Mouse (Mus musculus): ENCODE measurements at regions not wholly inside any gene's neighbourhood (a gene's known extent, or its start where the extent isn't known, plus 50 kb on each side); places are given as distances from the start of the nearest gene placed in this dataset.

GRCm38 (mm10) chr5:62545785-62546184 lies 220.2 kb downstream of the Arap2 start:
- no peak overlapping the region for H3K4me3 ChIP-seq (ENCODE audit: low read depth, low read length)
- H3K4me2 ChIP-seq = no peak overlapping the region
- DNase-seq (ENCODE audit: low spot score, missing footprints) (no peak), ATAC-seq (ENCODE audit: low FRiP score) (no peak)
- no peak overlapping the region for H3K9ac ChIP-seq (ENCODE audit: low read length)
- H3K9me3 ChIP-seq (ENCODE audit: control insufficient read depth, low read length) = no peaks in the 10 kb centered on the region
- H3K36me3 ChIP-seq (ENCODE audit: control insufficient read depth, insufficient read depth, low read length) = no peaks in the 10 kb centered on the region
- no peaks in the 10 kb centered on the region for H3K4me1 ChIP-seq (ENCODE audit: control insufficient read depth, insufficient read depth, low read length)
- no peaks in the 10 kb centered on the region for H3K27me3 ChIP-seq (ENCODE audit: control insufficient read depth, insufficient read depth, low read length)
- no peak overlapping the region for H3K27ac ChIP-seq (ENCODE audit: low read depth, low read length)

- DNase-seq (ENCODE audit: low spot score, missing footprints) (no peak), ATAC-seq (ENCODE audit: low FRiP score) (no peak)
- WGBS = 95% methylated on average over 2 of the region's 2 CpGs
- Histone ChIP-seq H3K4me1 (ENCODE audit: control insufficient read depth, insufficient read depth, low read length) (no peaks in the 10 kb centered on the region), H3K9me3 (ENCODE audit: control insufficient read depth, low read length) (no peaks in the 10 kb centered on the region), H3K4me2 (no peak overlapping the region), H3K36me3 (ENCODE audit: control insufficient read depth, insufficient read depth, low read length) (no peaks in the 10 kb centered on the region), H3K9ac (ENCODE audit: low read length) (no peak overlapping the region), H3K4me3 (ENCODE audit: low read depth, low read length) (no peak overlapping the region), H3K27ac (ENCODE audit: low read depth, low read length) (no peak overlapping the region), H3K27me3 (ENCODE audit: control insufficient read depth, insufficient read depth, low read length) (no peaks in the 10 kb centered on the region)
These were observed 226.7 kb downstream of the Arap2 start for GRCm38 (mm10) chr5:62539304-62539703.

GRCm38 (mm10) chr5:62511827-62512226 lies 254.1 kb downstream of the Arap2 start:
- no peak for ATAC-seq (ENCODE audit: low FRiP score)
- Histone ChIP-seq H3K4me1 (ENCODE audit: control insufficient read depth, insufficient read depth, low read length) (no peaks in the 10 kb centered on the region), H3K9ac (ENCODE audit: low read length) (no peak overlapping the region), H3K9me3 (ENCODE audit: control insufficient read depth, low read length) (no peaks in the 10 kb centered on the region), H3K4me3 (ENCODE audit: low read depth, low read length) (no peak overlapping the region), H3K4me2 (no peak overlapping the region), H3K36me3 (ENCODE audit: control insufficient read depth, insufficient read depth, low read length) (no peaks in the 10 kb centered on the region), H3K27ac (ENCODE audit: low read depth, low read length) (no peak overlapping the region), H3K27me3 (ENCODE audit: control insufficient read depth, insufficient read depth, low read length) (no peaks in the 10 kb centered on the region)
- DNase-seq (ENCODE audit: low spot score, missing footprints) = no peak
- WGBS = 83% methylated on average over 1 of the region's 1 CpGs

- Histone ChIP-seq H3K27ac (ENCODE audit: low read depth, low read length) (no peak overlapping the region), H3K27me3 (ENCODE audit: control insufficient read depth, insufficient read depth, low read length) (no peaks in the 10 kb centered on the region), H3K9ac (ENCODE audit: low read length) (no peak overlapping the region), H3K9me3 (ENCODE audit: control insufficient read depth, low read length) (no peaks in the 10 kb centered on the region), H3K4me3 (ENCODE audit: low read depth, low read length) (no peak overlapping the region), H3K4me2 (no peak overlapping the region), H3K4me1 (ENCODE audit: control insufficient read depth, insufficient read depth, low read length) (no peaks in the 10 kb centered on the region), H3K36me3 (ENCODE audit: control insufficient read depth, insufficient read depth, low read length) (no peaks in the 10 kb centered on the region)
- 45% methylated on average over 5 of the region's 5 CpGs for WGBS
- no peak for ATAC-seq (ENCODE audit: low FRiP score)
- peak; percentile 89 for DNase-seq (ENCODE audit: low spot score, missing footprints)
These were observed 282.4 kb downstream of the Arap2 start for GRCm38 (mm10) chr5:62483521-62483920.

GRCm38 (mm10) chr5:62480967-62481366 lies 285.0 kb downstream of the Arap2 start:
- WGBS = 9% methylated on average over 1 of the region's 1 CpGs
- Histone ChIP-seq H3K27ac (ENCODE audit: low read depth, low read length) (no peak overlapping the region), H3K9me3 (ENCODE audit: control insufficient read depth, low read length) (no peaks in the 10 kb centered on the region), H3K36me3 (ENCODE audit: control insufficient read depth, insufficient read depth, low read length) (no peaks in the 10 kb centered on the region), H3K4me2 (no peak overlapping the region), H3K4me1 (ENCODE audit: control insufficient read depth, insufficient read depth, low read length) (no peaks in the 10 kb centered on the region), H3K9ac (ENCODE audit: low read length) (no peak overlapping the region), H3K4me3 (ENCODE audit: low read depth, low read length) (no peak overlapping the region), H3K27me3 (ENCODE audit: control insufficient read depth, insufficient read depth, low read length) (no peaks in the 10 kb centered on the region)
- ATAC-seq (ENCODE audit: low FRiP score) (no peak), DNase-seq (ENCODE audit: low spot score, missing footprints) (peak; percentile 85)

GRCm38 (mm10) chr5:62473412-62473811 lies 292.5 kb downstream of the Arap2 start:
- no peak overlapping the region for H3K9ac ChIP-seq (ENCODE audit: low read length)
- whole genome bisulfite sequencing = 85% methylated on average over 3 of the region's 3 CpGs
- no peak overlapping the region for H3K4me3 ChIP-seq (ENCODE audit: low read depth, low read length)
- no peaks in the 10 kb centered on the region for H3K36me3 ChIP-seq (ENCODE audit: control insufficient read depth, insufficient read depth, low read length)
- H3K4me1 ChIP-seq (ENCODE audit: control insufficient read depth, insufficient read depth, low read length) = no peaks in the 10 kb centered on the region
- no peak overlapping the region for H3K4me2 ChIP-seq
- H3K27me3 ChIP-seq (ENCODE audit: control insufficient read depth, insufficient read depth, low read length) = no peaks in the 10 kb centered on the region
- DNase-seq (ENCODE audit: low spot score, missing footprints) (no peak), ATAC-seq (ENCODE audit: low FRiP score) (no peak)
- no peak overlapping the region for H3K27ac ChIP-seq (ENCODE audit: low read depth, low read length)
- no peaks in the 10 kb centered on the region for H3K9me3 ChIP-seq (ENCODE audit: control insufficient read depth, low read length)

- Histone ChIP-seq H3K4me2 (no peak overlapping the region), H3K4me3 (ENCODE audit: low read depth, low read length) (no peak overlapping the region), H3K4me1 (ENCODE audit: control insufficient read depth, insufficient read depth, low read length) (no peaks in the 10 kb centered on the region), H3K36me3 (ENCODE audit: control insufficient read depth, insufficient read depth, low read length) (no peaks in the 10 kb centered on the region), H3K9me3 (ENCODE audit: control insufficient read depth, low read length) (no peaks in the 10 kb centered on the region), H3K9ac (ENCODE audit: low read length) (no peak overlapping the region), H3K27ac (ENCODE audit: low read depth, low read length) (no peak overlapping the region), H3K27me3 (ENCODE audit: control insufficient read depth, insufficient read depth, low read length) (no peaks in the 10 kb centered on the region)
- no peak for ATAC-seq (ENCODE audit: low FRiP score)
- 79% methylated on average over 1 of the region's 1 CpGs for WGBS
- DNase-seq (ENCODE audit: low spot score, missing footprints) = no peak
These were observed 299.2 kb downstream of the Arap2 start for GRCm38 (mm10) chr5:62466802-62467201.

- 75% methylated on average over 2 of the region's 2 CpGs for WGBS
- H3K4me2 ChIP-seq = no peak overlapping the region
- no peaks in the 10 kb centered on the region for H3K36me3 ChIP-seq (ENCODE audit: control insufficient read depth, insufficient read depth, low read length)
- H3K27ac ChIP-seq (ENCODE audit: low read depth, low read length) = no peak overlapping the region
- no peaks in the 10 kb centered on the region for H3K9me3 ChIP-seq (ENCODE audit: control insufficient read depth, low read length)
- no peaks in the 10 kb centered on the region for H3K27me3 ChIP-seq (ENCODE audit: control insufficient read depth, insufficient read depth, low read length)
- no peak overlapping the region for H3K9ac ChIP-seq (ENCODE audit: low read length)
- ATAC-seq (ENCODE audit: low FRiP score) (no peak), DNase-seq (ENCODE audit: low spot score, missing footprints) (no peak)
- H3K4me3 ChIP-seq (ENCODE audit: low read depth, low read length) = no peak overlapping the region
- no peaks in the 10 kb centered on the region for H3K4me1 ChIP-seq (ENCODE audit: control insufficient read depth, insufficient read depth, low read length)
These were observed 303.4 kb downstream of the Arap2 start for GRCm38 (mm10) chr5:62462574-62462973.

All from midbrain, embryonic 11.5 days (tissue).